Mouse (Mus musculus) heart, embryonic 15.5 days (tissue): ENCODE data around the gene Stk38. TPM values are rescaled to one million over a fixed set of nuclear protein-coding genes. Genes with fewer than 3 reads are reported as not detected.
A peak's percentile ranks its signal among the peaks of the same experiment; 100 is the strongest.

Source experiments
- ATAC-seq: fragments of 200-750 bp; cut with Nextera tagmentation; replicated peaks from 2 replicates; pipeline ENCODE4 v1.8.0; 2017; ENCODE audit warnings: low read depth, moderate TSS enrichment; ENCODE audit not compliant: insufficient number of reproducible peaks, insufficient read depth, low FRiP score
- H3K27ac ChIP-seq: fragments of 300-500 bp; sonication (generic); 2 replicates; pipeline ENCODE4 v1.5.1; 2015; ENCODE audit warnings: mild to moderate bottlenecking, inconsistent platforms
- H3K27me3 ChIP-seq: fragments of 300-500 bp; sonication (generic); 2 replicates; pipeline ENCODE4 v1.6.1; 2015; ENCODE audit warnings: inconsistent platforms
- H3K36me3 ChIP-seq: fragments of 300-500 bp; sonication (generic); 2 replicates; pipeline ENCODE4 v1.6.1; 2015; ENCODE audit warnings: mild to moderate bottlenecking, inconsistent platforms
- H3K4me1 ChIP-seq: fragments of 300-500 bp; sonication (generic); replicated peaks from 2 replicates; pipeline ENCODE4 v1.6.1; 2015; ENCODE audit warnings: inconsistent platforms
- H3K4me2 ChIP-seq: fragments of 300-500 bp; sonication (generic); 2 replicates; pipeline ENCODE4 v1.6.1; 2015; ENCODE audit warnings: inconsistent platforms, mild to moderate bottlenecking, moderate library complexity
- H3K4me3 ChIP-seq: fragments of 300-500 bp; sonication (generic); 2 replicates; pipeline ENCODE4 v1.5.1; 2015; ENCODE audit warnings: mild to moderate bottlenecking, inconsistent platforms
- H3K9ac ChIP-seq: fragments of 300-500 bp; sonication (generic); 2 replicates; pipeline ENCODE4 v1.6.1; 2015; ENCODE audit warnings: mild to moderate bottlenecking, inconsistent platforms
- H3K9me3 ChIP-seq: fragments of 300-500 bp; sonication (generic); replicated peaks from 2 replicates; pipeline ENCODE4 v1.6.1; 2016; ENCODE audit warnings: inconsistent platforms
- WGBS: fragments of 180-500 bp; shearing (Covaris S2); methylation state at CpG from one replicate; pipeline ENCODE4 v1.1.7; 2015; ENCODE audit warnings: mixed read lengths; 5-methylcytosine and 5-hydroxymethylcytosine counted together
- polyA plus RNA-seq: library from polyadenylated mRNA; unstranded; fragments of >200 nt; fragmentation: Nextera tagmentation; extraction: Ambion mirVana; gene quantifications from 2 replicates; pipeline ENCODE4 v1.2.1, GENCODE M21; 2015

The Stk38 gene
- polyA plus RNA-seq, 1 experiment from 2014 or later = 73.6 TPM

DNA sequence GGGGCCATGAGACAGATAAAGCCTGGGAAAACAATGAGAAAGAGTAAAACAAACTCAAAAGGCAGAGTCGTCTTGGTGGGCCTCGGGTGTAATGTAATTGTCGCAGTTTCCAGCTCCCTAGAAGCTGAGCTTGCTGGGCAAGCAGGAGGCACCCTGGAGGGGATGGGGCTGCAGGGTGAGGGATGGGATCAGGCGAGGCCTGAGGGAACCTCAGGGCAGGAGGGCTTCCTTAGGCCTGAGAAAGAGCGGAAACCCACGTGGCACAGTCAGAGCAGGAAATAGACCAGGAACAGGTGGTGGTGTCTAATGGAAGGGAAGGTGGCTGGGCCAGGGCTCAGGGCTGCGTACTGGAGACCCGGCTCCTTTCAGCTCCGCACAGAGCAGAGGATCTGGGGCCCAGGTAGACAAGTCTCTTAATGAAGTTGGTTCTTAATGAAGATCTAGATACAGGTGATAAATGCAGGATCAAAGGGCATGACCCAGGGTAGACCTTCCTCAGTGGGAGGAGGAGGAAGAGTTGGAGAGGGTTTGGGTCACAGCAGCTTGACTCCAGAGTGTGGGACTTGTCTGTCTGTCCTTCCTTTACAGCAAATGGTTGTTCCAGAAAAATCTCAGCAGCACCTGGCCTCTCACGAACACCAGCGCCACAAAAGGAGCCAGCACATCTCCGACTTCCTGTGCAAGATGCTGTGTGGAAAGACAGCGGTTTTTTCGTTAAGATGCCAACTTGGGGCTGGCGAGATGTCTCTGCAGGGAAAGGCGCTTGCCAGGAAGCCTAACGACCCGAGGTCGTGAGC lies 73.5 kb downstream of the Stk38 start:
- peaks cover 17% of the 10 kb centered on the region for H3K4me1 ChIP-seq
- H3K9me3 ChIP-seq = no peaks in the 10 kb centered on the region
- H3K36me3 ChIP-seq = no peaks in the 10 kb centered on the region
- no peak overlapping the region for H3K4me3 ChIP-seq
- no peak overlapping the region for H3K4me2 ChIP-seq
- no peaks in the 10 kb centered on the region for H3K27me3 ChIP-seq
- no peak for ATAC-seq
- no peak overlapping the region for H3K27ac ChIP-seq
- 65% methylated on average over 19 of the region's 19 CpGs for WGBS
- no peak overlapping the region for H3K9ac ChIP-seq

- H3K4me3 ChIP-seq = no peak overlapping the region
- no peak overlapping the region for H3K9ac ChIP-seq
- no peaks in the 10 kb centered on the region for H3K36me3 ChIP-seq
- H3K4me2 ChIP-seq = no peak overlapping the region
- no peaks in the 10 kb centered on the region for H3K9me3 ChIP-seq
- 92% methylated on average over 4 of the region's 4 CpGs for WGBS
- H3K27me3 ChIP-seq = no peaks in the 10 kb centered on the region
- H3K4me1 ChIP-seq = peaks cover 17% of the 10 kb centered on the region
- H3K27ac ChIP-seq = no peak overlapping the region
- ATAC-seq = no peak
These were observed 75.5 kb downstream of the Stk38 start for GRCm38 (mm10) chr17:28932274-28932673.

DNA sequence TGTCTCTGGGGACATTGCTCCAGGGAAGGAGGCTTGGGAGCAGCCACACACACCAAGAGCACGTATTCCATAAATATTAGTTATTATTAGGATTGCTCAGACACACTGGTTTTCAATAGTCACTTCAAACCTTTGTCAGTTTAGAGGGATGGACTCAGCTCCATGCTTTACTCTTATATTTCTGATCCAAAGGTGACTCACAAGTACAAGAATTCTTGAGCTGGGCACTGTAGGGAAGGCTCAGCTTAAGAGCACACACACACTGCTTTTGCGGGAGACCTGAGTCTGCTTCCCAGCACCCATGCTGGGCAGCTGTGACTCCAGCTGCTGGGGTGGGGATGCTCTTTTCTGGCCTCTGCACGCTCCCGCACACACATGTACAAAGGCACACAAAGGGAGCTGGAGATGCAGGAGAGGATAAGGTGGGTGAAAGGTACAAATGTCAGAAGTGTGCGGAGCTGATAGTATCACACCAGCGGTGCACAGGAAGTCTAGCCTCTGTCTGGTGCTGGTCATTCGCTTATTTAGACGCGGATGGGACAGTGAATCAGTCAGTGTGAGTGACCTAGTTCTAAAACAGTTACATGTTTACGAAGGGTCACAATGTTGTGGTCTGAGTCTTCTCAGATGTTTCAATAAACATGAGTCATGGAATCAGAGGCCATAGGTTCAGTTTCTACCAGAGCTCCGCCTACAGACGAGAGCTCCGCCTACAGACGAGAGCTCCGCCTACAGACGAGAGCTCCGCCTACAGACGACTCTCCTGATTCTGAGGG lies 76.2 kb downstream of the Stk38 start:
- Histone ChIP-seq H3K27me3 (no peaks in the 10 kb centered on the region), H3K4me1 (peaks cover 19% of the 10 kb centered on the region), H3K9me3 (no peaks in the 10 kb centered on the region), H3K9ac (no peak overlapping the region), H3K36me3 (no peaks in the 10 kb centered on the region), H3K4me2 (no peak overlapping the region), H3K4me3 (no peak overlapping the region), H3K27ac (peak overlapping the region; percentile 90)
- WGBS = 85% methylated on average over 18 of the region's 18 CpGs
- ATAC-seq = no peak

- H3K27ac ChIP-seq = peak overlapping the region; percentile 90
- H3K9me3 ChIP-seq = no peaks in the 10 kb centered on the region
- WGBS = 7% methylated on average over 14 of the region's 14 CpGs
- no peaks in the 10 kb centered on the region for H3K36me3 ChIP-seq
- H3K4me3 ChIP-seq = peak overlapping the region; percentile 29
- peak; percentile 90 for ATAC-seq
- peak overlapping the region; percentile 52 for H3K4me2 ChIP-seq
- no peak overlapping the region for H3K9ac ChIP-seq
- H3K4me1 ChIP-seq = peaks cover 21% of the 10 kb centered on the region
- H3K27me3 ChIP-seq = no peaks in the 10 kb centered on the region
These were observed 77.3 kb downstream of the Stk38 start for GRCm38 (mm10) chr17:28930392-28931074.

- no peak overlapping the region for H3K4me2 ChIP-seq
- no peaks in the 10 kb centered on the region for H3K27me3 ChIP-seq
- H3K4me3 ChIP-seq = no peak overlapping the region
- WGBS = 90% methylated on average over 4 of the region's 4 CpGs
- no peaks in the 10 kb centered on the region for H3K36me3 ChIP-seq
- H3K9me3 ChIP-seq = no peaks in the 10 kb centered on the region
- no peak for ATAC-seq
- H3K27ac ChIP-seq = no peak overlapping the region
- H3K9ac ChIP-seq = no peak overlapping the region
- peaks cover 21% of the 10 kb centered on the region for H3K4me1 ChIP-seq
These were observed 78.4 kb downstream of the Stk38 start for GRCm38 (mm10) chr17:28929369-28929768.

GRCm38 (mm10) chr17:28928004-28928403 lies 79.8 kb downstream of the Stk38 start:
- Histone ChIP-seq H3K4me3 (no peak overlapping the region), H3K4me2 (no peak overlapping the region), H3K9ac (no peak overlapping the region), H3K27ac (no peak overlapping the region), H3K4me1 (peaks cover 21% of the 10 kb centered on the region), H3K27me3 (no peaks in the 10 kb centered on the region), H3K9me3 (no peaks in the 10 kb centered on the region), H3K36me3 (no peaks in the 10 kb centered on the region)
- ATAC-seq = no peak
- WGBS = 66% methylated on average over 9 of the region's 9 CpGs

GRCm38 (mm10) chr17:28926866-28927635 lies 80.7 kb downstream of the Stk38 start:
- 42% methylated on average over 15 of the region's 15 CpGs for WGBS
- peaks cover 21% of the 10 kb centered on the region for H3K4me1 ChIP-seq
- H3K4me3 ChIP-seq = no peak overlapping the region
- no peaks in the 10 kb centered on the region for H3K27me3 ChIP-seq
- ATAC-seq = no peak
- H3K4me2 ChIP-seq = no peak overlapping the region
- no peak overlapping the region; the same call in 1 of the 2 replicates for H3K27ac ChIP-seq
- H3K36me3 ChIP-seq = no peaks in the 10 kb centered on the region
- H3K9me3 ChIP-seq = no peaks in the 10 kb centered on the region
- H3K9ac ChIP-seq = no peak overlapping the region

GRCm38 (mm10) chr17:28926380-28926779 lies 81.4 kb downstream of the Stk38 start:
- 7% methylated on average over 13 of the region's 13 CpGs for WGBS
- Histone ChIP-seq H3K4me3 (no peak overlapping the region), H3K27me3 (no peaks in the 10 kb centered on the region), H3K4me1 (peaks cover 17% of the 10 kb centered on the region), H3K4me2 (no peak overlapping the region), H3K9me3 (no peaks in the 10 kb centered on the region), H3K9ac (no peak overlapping the region), H3K27ac (no peak overlapping the region; the same call in 1 of the 2 replicates), H3K36me3 (no peaks in the 10 kb centered on the region)
- ATAC-seq = no peak

GRCm38 (mm10) chr17:28924957-28925595 lies 82.7 kb downstream of the Stk38 start:
- H3K36me3 ChIP-seq = no peaks in the 10 kb centered on the region
- no peak overlapping the region for H3K4me2 ChIP-seq
- peaks cover 13% of the 10 kb centered on the region for H3K4me1 ChIP-seq
- H3K27me3 ChIP-seq = no peaks in the 10 kb centered on the region
- 79% methylated on average over 8 of the region's 8 CpGs for WGBS
- no peak overlapping the region for H3K9ac ChIP-seq
- no peak overlapping the region for H3K4me3 ChIP-seq
- no peaks in the 10 kb centered on the region for H3K9me3 ChIP-seq
- H3K27ac ChIP-seq = no peak overlapping the region
- no peak for ATAC-seq

DNA sequence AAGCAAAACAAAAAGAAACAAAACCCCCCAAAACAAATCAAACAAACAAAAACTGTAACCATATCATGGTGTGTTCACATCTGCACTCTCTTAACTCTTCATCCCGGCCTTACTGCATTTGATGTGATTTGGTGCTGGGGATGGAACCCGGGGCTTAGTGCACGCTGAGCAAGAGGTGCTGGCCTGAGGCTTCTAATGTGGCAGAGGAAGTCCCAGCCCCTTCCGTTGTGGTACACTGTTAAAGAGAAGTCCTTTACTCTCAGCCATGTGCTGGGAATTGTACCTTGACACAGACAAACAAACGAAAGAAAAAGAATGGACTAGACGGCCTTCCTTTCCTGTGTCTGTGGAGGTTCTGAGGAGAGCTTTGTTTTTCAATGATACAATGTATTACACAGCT lies 85.7 kb downstream of the Stk38 start:
- Histone ChIP-seq H3K4me3 (no peak overlapping the region), H3K9ac (no peak overlapping the region), H3K36me3 (no peaks in the 10 kb centered on the region), H3K4me1 (peaks cover 8% of the 10 kb centered on the region; the same call in 1 of the 2 replicates), H3K27me3 (no peaks in the 10 kb centered on the region), H3K27ac (no peak overlapping the region), H3K9me3 (no peaks in the 10 kb centered on the region), H3K4me2 (no peak overlapping the region)
- no peak for ATAC-seq
- 59% methylated on average over 6 of the region's 6 CpGs for WGBS
